Mouse (Mus musculus) G1E (cell line): ENCODE data around the gene Gm45716.

ENCODE experiments used
- CTCF ChIP-seq: IDR thresholded peaks from 2 replicates; pipeline ENCODE4 v1.5.1; 2012; ENCODE audit warnings: low read depth, low read length, inconsistent platforms, mixed read lengths
- GATA1 ChIP-seq: IDR thresholded peaks from 2 replicates; pipeline ENCODE4 v1.6.1; 2012; ENCODE audit warnings: borderline replicate concordance, low read length, inconsistent platforms, mixed read lengths

DNA sequence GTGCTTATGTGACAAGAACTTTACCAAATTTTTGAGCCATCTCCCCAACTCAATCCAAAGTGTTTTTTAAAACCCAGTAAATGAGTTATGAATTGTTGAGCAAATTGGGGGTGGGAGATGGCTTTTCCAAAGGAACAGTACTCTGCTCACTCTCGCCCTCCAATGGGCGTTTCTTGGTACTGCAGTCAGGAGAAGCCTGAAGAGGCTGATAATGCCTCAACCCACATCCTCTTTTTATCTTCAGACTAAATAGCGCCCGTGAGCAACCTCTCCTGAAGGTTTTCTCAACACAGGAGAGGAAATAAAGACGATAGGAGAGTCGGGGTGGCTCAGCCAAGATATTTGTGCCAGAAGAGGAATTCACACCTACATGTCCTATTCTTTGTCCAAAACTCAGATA lies 19.7 kb upstream of the Gm45716 start:
- TF ChIP-seq CTCF (peak; percentile 68), GATA1 (no peak)
